Mouse (Mus musculus) embryo, embryonic 10.5 days (tissue): Measurements from ENCODE around the gene She.

Source experiments
- DNase-seq: peaks from one replicate; pipeline ENCODE4 v3.0.0-alpha.2; 2015; ENCODE audit warnings: low spot score

She gene

DNA sequence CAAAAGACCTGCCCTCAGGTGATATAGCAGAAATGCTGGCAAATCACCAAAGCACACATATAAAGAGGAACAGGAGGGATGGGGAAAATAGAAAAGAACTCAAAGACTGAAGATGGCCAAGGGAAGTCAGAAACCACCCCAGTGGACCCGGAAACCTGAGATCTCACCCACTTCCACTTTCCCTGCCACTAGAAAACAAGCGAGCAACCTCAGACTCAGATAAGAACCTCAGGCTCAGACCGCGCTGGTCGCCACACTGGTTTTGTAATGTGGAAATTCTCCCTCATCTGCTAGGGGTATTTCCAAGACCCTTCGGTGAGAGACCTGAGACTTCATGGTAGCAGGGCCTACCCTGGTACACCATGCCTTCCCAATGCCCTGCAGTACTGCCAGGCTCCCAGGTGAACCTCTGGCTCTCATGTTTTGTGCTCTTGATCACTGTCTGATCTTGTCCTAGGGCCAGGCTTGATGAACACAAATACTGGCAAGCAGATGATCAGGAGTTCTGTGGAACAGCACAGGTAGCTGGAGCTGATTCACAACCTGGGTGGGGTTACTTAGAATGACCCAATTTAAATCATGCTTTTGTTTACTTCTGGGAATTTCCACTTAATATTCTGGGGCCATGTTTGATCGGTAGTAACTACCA, 56.5 kb downstream of the She start:
- no peak for DNase-seq

- DNase-seq: no peak
Observed at GRCm38 (mm10) chr3:89889841-89890430, 58.8 kb downstream of the She start.

DNA sequence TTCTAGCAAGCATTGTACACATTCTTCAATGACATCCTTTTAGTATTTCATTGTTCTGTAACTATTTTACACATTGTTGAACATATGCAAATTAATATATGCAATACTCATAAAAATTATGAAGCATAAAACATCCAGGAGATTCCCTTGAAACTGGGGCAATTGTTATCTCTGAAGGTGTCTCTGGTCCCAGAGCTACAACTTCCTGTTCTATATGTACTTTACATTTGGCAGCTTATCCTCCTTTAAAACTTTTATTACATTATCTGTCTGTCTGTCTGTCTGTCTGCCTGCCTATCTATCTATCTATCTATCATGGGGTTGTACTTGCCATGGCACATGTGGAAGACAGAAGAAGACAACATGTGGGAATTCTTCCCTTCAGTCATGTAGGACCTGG, 60.5 kb downstream of the She start:
- DNase-seq: no peak

GRCm38 (mm10) chr3:89892517-89893106, 61.4 kb downstream of the She start:
- no peak for DNase-seq

GRCm38 (mm10) chr3:89896571-89896970, 65.4 kb downstream of the She start:
- DNase-seq: peak; percentile 20

DNA sequence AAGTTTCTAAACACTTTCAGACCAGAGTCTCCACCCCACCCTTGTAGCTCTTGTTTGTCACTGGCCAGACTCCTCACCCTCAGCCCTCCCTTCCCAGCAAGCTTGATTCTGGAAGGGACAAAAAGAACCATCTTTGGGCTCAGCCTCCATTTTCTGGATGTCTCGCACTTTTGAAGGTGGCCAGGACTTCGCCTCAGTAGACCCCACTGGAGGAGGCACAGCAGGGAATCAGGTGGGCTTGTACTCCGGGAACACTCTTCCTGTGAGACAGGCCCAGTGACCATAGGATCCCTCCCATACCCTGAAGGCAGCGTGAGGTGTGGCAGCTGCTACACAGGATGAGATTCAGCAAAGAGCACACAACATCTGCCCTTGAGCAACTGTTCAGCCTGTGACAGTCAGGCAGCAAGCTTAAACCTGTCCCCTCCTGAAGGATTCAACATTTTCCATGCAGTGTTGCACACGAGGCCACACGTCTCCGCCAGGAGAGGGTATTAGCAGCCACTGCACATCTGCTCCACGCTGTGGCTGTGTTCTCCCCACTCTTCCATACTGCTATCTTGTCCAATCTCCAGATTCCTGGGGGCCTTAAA, 66.1 kb downstream of the She start:
- peak; percentile 9 for DNase-seq

GRCm38 (mm10) chr3:89898011-89898410, 66.8 kb downstream of the She start:
- no peak for DNase-seq

GRCm38 (mm10) chr3:89898870-89899510, 67.8 kb downstream of the She start:
- DNase-seq: no peak

DNA sequence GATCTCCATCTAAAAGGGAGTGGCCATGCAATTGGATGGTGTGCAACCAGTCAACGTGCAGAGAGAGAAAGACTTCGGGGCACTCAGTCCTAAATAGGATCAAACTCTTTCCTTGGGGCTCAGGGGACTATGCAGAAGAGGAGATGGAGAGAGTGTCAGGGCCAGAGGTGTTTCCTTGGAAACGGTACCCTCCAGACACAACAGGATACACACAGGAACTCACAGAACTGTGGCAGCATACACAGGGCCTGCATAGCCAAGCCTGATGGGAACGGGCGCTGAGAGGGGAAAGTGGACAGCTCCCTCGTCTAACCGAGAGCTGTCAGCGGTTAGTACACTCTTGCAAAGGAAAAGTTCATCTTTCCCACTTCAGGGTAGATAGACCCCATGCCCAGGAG, 68.3 kb downstream of the She start:
- no peak for DNase-seq

DNA sequence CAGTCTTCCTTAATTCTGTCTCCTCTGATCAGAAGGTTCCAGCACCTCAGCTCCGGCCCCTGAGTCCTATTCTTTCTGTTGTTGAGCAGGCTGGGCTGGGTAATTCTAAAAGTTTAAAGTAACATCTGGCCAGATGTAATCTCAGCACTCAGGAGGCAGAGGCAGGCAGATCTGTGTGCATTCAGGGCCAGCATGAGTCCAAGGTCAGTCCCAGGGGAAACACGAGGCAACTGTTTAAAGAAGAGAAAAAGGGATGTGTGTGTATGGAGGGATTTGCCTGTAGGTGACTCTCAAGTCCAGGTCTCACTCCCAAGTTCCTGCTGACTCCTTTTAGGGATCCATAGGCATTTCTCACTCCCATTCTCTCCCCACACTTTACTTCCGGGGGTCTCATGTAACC, 76.7 kb downstream of the She start:
- no peak for DNase-seq
